Mouse (Mus musculus): Measurements from ENCODE around the gene Rab11fip3. TPM values are rescaled to one million over a fixed set of nuclear protein-coding genes. Genes with fewer than 3 reads are reported as not detected.

Rab11fip3 gene
- polyA plus RNA-seq, 1 experiment from 2014 or later = 7.6 TPM

GRCm38 (mm10) chr17:25967652-25968051 lies 101.7 kb downstream of the Rab11fip3 start:
- 69% methylated on average over 3 of the region's 3 CpGs for WGBS
- Histone ChIP-seq H3K4me1 (replicated peaks; ENCODE audit: control insufficient read depth, insufficient read depth, low read length) (peaks cover 10% of the 10 kb centered on the region), H3K27me3 (replicated peaks; ENCODE audit: control insufficient read depth, insufficient read depth, low read length) (no peaks in the 10 kb centered on the region), H3K36me3 (ENCODE audit: control insufficient read depth, insufficient read depth, low read length) (peaks cover 7% of the 10 kb centered on the region), H3K9ac (ENCODE audit: low read depth, low read length) (no peak overlapping the region), H3K27ac (ENCODE audit: low read depth, low read length) (no peak overlapping the region), H3K4me2 (no peak overlapping the region), H3K9me3 (ENCODE audit: control insufficient read depth, low read length) (no peaks in the 10 kb centered on the region), H3K4me3 (ENCODE audit: low read depth, low read length) (no peak overlapping the region)
- DNase-seq (ENCODE audit: low spot score) (no peak), ATAC-seq (replicated peaks; ENCODE audit: low FRiP score) (no peak)

GRCm38 (mm10) chr17:25964271-25964670 lies 105.1 kb downstream of the Rab11fip3 start:
- Histone ChIP-seq H3K27me3 (replicated peaks; ENCODE audit: control insufficient read depth, insufficient read depth, low read length) (no peaks in the 10 kb centered on the region), H3K27ac (ENCODE audit: low read depth, low read length) (no peak overlapping the region), H3K36me3 (ENCODE audit: control insufficient read depth, insufficient read depth, low read length) (peaks cover 11% of the 10 kb centered on the region), H3K9ac (ENCODE audit: low read depth, low read length) (no peak overlapping the region), H3K9me3 (ENCODE audit: control insufficient read depth, low read length) (no peaks in the 10 kb centered on the region), H3K4me3 (ENCODE audit: low read depth, low read length) (no peak overlapping the region), H3K4me1 (replicated peaks; ENCODE audit: control insufficient read depth, insufficient read depth, low read length) (peaks cover 34% of the 10 kb centered on the region), H3K4me2 (no peak overlapping the region)
- WGBS = 81% methylated on average over 7 of the region's 7 CpGs
- ATAC-seq (replicated peaks; ENCODE audit: low FRiP score) (no peak), DNase-seq (ENCODE audit: low spot score) (no peak)

- H3K9me3 ChIP-seq (ENCODE audit: control insufficient read depth, low read length) = no peaks in the 10 kb centered on the region
- H3K27me3 ChIP-seq (replicated peaks; ENCODE audit: control insufficient read depth, insufficient read depth, low read length) = no peaks in the 10 kb centered on the region
- H3K36me3 ChIP-seq (ENCODE audit: control insufficient read depth, insufficient read depth, low read length) = peaks cover 13% of the 10 kb centered on the region
- 86% methylated on average over 7 of the region's 7 CpGs for WGBS
- H3K9ac ChIP-seq (ENCODE audit: low read depth, low read length) = peak overlapping the region; percentile 39; the same call in 1 of the 2 replicates
- ATAC-seq (replicated peaks; ENCODE audit: low FRiP score) (no peak), DNase-seq (ENCODE audit: low spot score) (no peak)
- no peak overlapping the region for H3K4me3 ChIP-seq (ENCODE audit: low read depth, low read length)
- peak overlapping the region; percentile 76 for H3K27ac ChIP-seq (ENCODE audit: low read depth, low read length)
- H3K4me1 ChIP-seq (replicated peaks; ENCODE audit: control insufficient read depth, insufficient read depth, low read length) = peaks cover 24% of the 10 kb centered on the region
- H3K4me2 ChIP-seq = peak overlapping the region; percentile 40; the same call in 1 of the 2 replicates
Measured at GRCm38 (mm10) chr17:25962413-25962905, 106.9 kb downstream of the Rab11fip3 start.

- Histone ChIP-seq H3K4me2 (peak overlapping the region; percentile 40), H3K4me1 (replicated peaks; ENCODE audit: control insufficient read depth, insufficient read depth, low read length) (peaks cover 24% of the 10 kb centered on the region), H3K9ac (ENCODE audit: low read depth, low read length) (peak overlapping the region; percentile 39), H3K27me3 (replicated peaks; ENCODE audit: control insufficient read depth, insufficient read depth, low read length) (no peaks in the 10 kb centered on the region), H3K4me3 (ENCODE audit: low read depth, low read length) (no peak overlapping the region), H3K27ac (ENCODE audit: low read depth, low read length) (peak overlapping the region; percentile 76), H3K36me3 (ENCODE audit: control insufficient read depth, insufficient read depth, low read length) (peaks cover 13% of the 10 kb centered on the region), H3K9me3 (ENCODE audit: control insufficient read depth, low read length) (no peaks in the 10 kb centered on the region)
- 67% methylated on average over 5 of the region's 5 CpGs for WGBS
- peak; percentile 96 for ATAC-seq (replicated peaks; ENCODE audit: low FRiP score)
- no peak for DNase-seq (ENCODE audit: low spot score)
Measured at GRCm38 (mm10) chr17:25961566-25961965, 107.8 kb downstream of the Rab11fip3 start.

GRCm38 (mm10) chr17:25959630-25960467 lies 109.5 kb downstream of the Rab11fip3 start:
- WGBS = 92% methylated on average over 23 of the region's 23 CpGs
- no peak overlapping the region for H3K4me2 ChIP-seq
- H3K9me3 ChIP-seq (ENCODE audit: control insufficient read depth, low read length) = no peaks in the 10 kb centered on the region
- peaks cover 24% of the 10 kb centered on the region for H3K4me1 ChIP-seq (replicated peaks; ENCODE audit: control insufficient read depth, insufficient read depth, low read length)
- no peak overlapping the region for H3K4me3 ChIP-seq (ENCODE audit: low read depth, low read length)
- no peak for ATAC-seq (replicated peaks; ENCODE audit: low FRiP score)
- no peaks in the 10 kb centered on the region for H3K27me3 ChIP-seq (replicated peaks; ENCODE audit: control insufficient read depth, insufficient read depth, low read length)
- no peak overlapping the region for H3K27ac ChIP-seq (ENCODE audit: low read depth, low read length)
- H3K36me3 ChIP-seq (ENCODE audit: control insufficient read depth, insufficient read depth, low read length) = peaks cover 9% of the 10 kb centered on the region
- no peak overlapping the region for H3K9ac ChIP-seq (ENCODE audit: low read depth, low read length)
- DNase-seq (ENCODE audit: low spot score) = no peak

- WGBS = 91% methylated on average over 11 of the region's 11 CpGs
- Histone ChIP-seq H3K9me3 (ENCODE audit: control insufficient read depth, low read length) (no peaks in the 10 kb centered on the region), H3K4me1 (replicated peaks; ENCODE audit: control insufficient read depth, insufficient read depth, low read length) (peaks cover 24% of the 10 kb centered on the region), H3K9ac (ENCODE audit: low read depth, low read length) (no peak overlapping the region), H3K4me2 (no peak overlapping the region), H3K4me3 (ENCODE audit: low read depth, low read length) (no peak overlapping the region), H3K27me3 (replicated peaks; ENCODE audit: control insufficient read depth, insufficient read depth, low read length) (0 out of 2 replicates have a peak, but pooled peaks cover 3% of the 10 kb centered on the region), H3K36me3 (ENCODE audit: control insufficient read depth, insufficient read depth, low read length) (peaks cover 8% of the 10 kb centered on the region), H3K27ac (ENCODE audit: low read depth, low read length) (no peak overlapping the region)
- ATAC-seq (replicated peaks; ENCODE audit: low FRiP score) (no peak), DNase-seq (ENCODE audit: low spot score) (no peak)
Measured at GRCm38 (mm10) chr17:25958771-25959494, 110.4 kb downstream of the Rab11fip3 start.

- 85% methylated on average over 14 of the region's 14 CpGs for WGBS
- DNase-seq (ENCODE audit: low spot score) (no peak), ATAC-seq (replicated peaks; ENCODE audit: low FRiP score) (no peak)
- Histone ChIP-seq H3K4me3 (ENCODE audit: low read depth, low read length) (no peak overlapping the region), H3K9me3 (ENCODE audit: control insufficient read depth, low read length) (no peaks in the 10 kb centered on the region), H3K4me2 (no peak overlapping the region), H3K9ac (ENCODE audit: low read depth, low read length) (no peak overlapping the region), H3K4me1 (replicated peaks; ENCODE audit: control insufficient read depth, insufficient read depth, low read length) (peaks cover 24% of the 10 kb centered on the region), H3K36me3 (ENCODE audit: control insufficient read depth, insufficient read depth, low read length) (peaks cover 5% of the 10 kb centered on the region; the same call in 1 of the 2 replicates), H3K27me3 (replicated peaks; ENCODE audit: control insufficient read depth, insufficient read depth, low read length) (peaks cover 14% of the 10 kb centered on the region), H3K27ac (ENCODE audit: low read depth, low read length) (no peak overlapping the region)
Measured at GRCm38 (mm10) chr17:25957586-25958051, 111.7 kb downstream of the Rab11fip3 start.

GRCm38 (mm10) chr17:25956631-25957030 lies 112.7 kb downstream of the Rab11fip3 start:
- Histone ChIP-seq H3K4me1 (replicated peaks; ENCODE audit: control insufficient read depth, insufficient read depth, low read length) (peaks cover 21% of the 10 kb centered on the region), H3K27ac (ENCODE audit: low read depth, low read length) (no peak overlapping the region), H3K9ac (ENCODE audit: low read depth, low read length) (no peak overlapping the region), H3K27me3 (replicated peaks; ENCODE audit: control insufficient read depth, insufficient read depth, low read length) (peaks cover 24% of the 10 kb centered on the region), H3K9me3 (ENCODE audit: control insufficient read depth, low read length) (no peaks in the 10 kb centered on the region), H3K4me2 (no peak overlapping the region), H3K4me3 (ENCODE audit: low read depth, low read length) (no peak overlapping the region), H3K36me3 (ENCODE audit: control insufficient read depth, insufficient read depth, low read length) (peaks cover 5% of the 10 kb centered on the region; the same call in 1 of the 2 replicates)
- 88% methylated on average over 7 of the region's 7 CpGs for WGBS
- no peak for ATAC-seq (replicated peaks; ENCODE audit: low FRiP score)
- no peak for DNase-seq (ENCODE audit: low spot score)
